Mouse (Mus musculus): ENCODE measurements around the gene Abca5. TPM values are rescaled to one million over a fixed set of nuclear protein-coding genes. Genes with fewer than 3 reads are reported as not detected.

Abca5 gene
- total RNA-seq, 1 experiment from 2014 or later: 1.0 TPM

- no peak for ATAC-seq (ENCODE audit: extremely low read depth, insufficient number of reproducible peaks, low FRiP score, poor library complexity, severe bottlenecking)
These were observed 92.8 kb downstream of the Abca5 start for GRCm38 (mm10) chr11:110244730-110245129.

- ATAC-seq (ENCODE audit: extremely low read depth, insufficient number of reproducible peaks, low FRiP score, poor library complexity, severe bottlenecking): no peak
These were observed 100.0 kb downstream of the Abca5 start for GRCm38 (mm10) chr11:110237466-110237865.

DNA sequence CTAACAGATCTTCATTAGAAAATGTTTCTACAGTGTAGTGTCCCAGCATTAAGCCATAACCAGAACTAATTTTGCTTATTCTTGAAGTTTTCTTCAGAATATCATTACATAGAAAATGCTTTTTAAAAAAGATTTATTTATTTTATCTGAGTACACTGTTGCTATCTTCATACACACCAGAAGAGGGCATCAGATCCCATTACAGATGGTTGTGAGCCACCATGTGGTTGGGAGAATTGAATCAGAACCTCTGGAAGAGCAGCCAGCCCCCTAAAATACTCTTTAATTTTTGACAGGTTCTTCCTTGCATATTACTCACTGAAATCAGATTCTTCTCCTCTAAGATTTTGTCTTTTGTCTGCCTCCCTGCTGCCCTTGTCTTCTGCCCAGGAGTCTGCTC, 104.5 kb downstream of the Abca5 start:
- ATAC-seq (ENCODE audit: extremely low read depth, insufficient number of reproducible peaks, low FRiP score, poor library complexity, severe bottlenecking): no peak

Other genes starting within 250 kb of the Abca5 start
- gene Abca8a, start 241.7 kb downstream of the Abca5 start, total RNA-seq (2017): not detected in 2 replicates
- 5.5 and 5.8 TPM in 2 replicates for gene Abca9, start 169.5 kb downstream of the Abca5 start, total RNA-seq (2017)
- 2.0 and 3.5 TPM in 2 replicates for gene Abca6, start 85.9 kb downstream of the Abca5 start, total RNA-seq (2017)
- gene Map2k6, start 61.4 kb upstream of the Abca5 start, total RNA-seq (2017): 10.4 and 12.9 TPM in 2 replicates

Data from neutrophil, adult 5-6 weeks (primary cell).